Mouse (Mus musculus) liver, embryonic 15.5 days (tissue): Measurements from ENCODE around the gene Slx4. TPM values are rescaled to one million over a fixed set of nuclear protein-coding genes. Genes with fewer than 3 reads are reported as not detected.
A peak's percentile ranks its signal among the peaks of the same experiment; 100 is the strongest.

Experiments used
- ATAC-seq: fragments of 200-750 bp; cut with Nextera tagmentation; 2 replicates; pipeline ENCODE4 v1.8.0; 2017; ENCODE audit warnings: moderate number of reproducible peaks, mild to moderate bottlenecking, moderate library complexity; ENCODE audit not compliant: insufficient read depth
- H3K27ac ChIP-seq: fragments of 300-500 bp; sonication (generic); replicated peaks from 2 replicates; pipeline ENCODE4 v1.5.1; 2015; ENCODE audit warnings: mild to moderate bottlenecking, inconsistent platforms
- H3K27me3 ChIP-seq: fragments of 300-500 bp; sonication (generic); 2 replicates; pipeline ENCODE4 v1.6.1; 2015; ENCODE audit warnings: mild to moderate bottlenecking, inconsistent platforms
- H3K36me3 ChIP-seq: fragments of 300-500 bp; sonication (generic); replicated peaks from 2 replicates; pipeline ENCODE4 v1.6.1; 2015; ENCODE audit warnings: moderate library complexity, mild to moderate bottlenecking, inconsistent platforms
- H3K4me1 ChIP-seq: fragments of 300-500 bp; sonication (generic); replicated peaks from 2 replicates; pipeline ENCODE4 v1.6.1; 2015; ENCODE audit warnings: inconsistent platforms
- H3K4me2 ChIP-seq: fragments of 300-500 bp; sonication (generic); 2 replicates; pipeline ENCODE4 v1.6.1; 2015; ENCODE audit warnings: moderate library complexity, mild to moderate bottlenecking, inconsistent platforms
- H3K4me3 ChIP-seq: fragments of 300-500 bp; sonication (generic); replicated peaks from 2 replicates; pipeline ENCODE4 v1.5.1; 2015; ENCODE audit warnings: mild to moderate bottlenecking, inconsistent platforms
- H3K9ac ChIP-seq: fragments of 300-500 bp; sonication (generic); 2 replicates; pipeline ENCODE4 v1.6.1; 2015; ENCODE audit warnings: moderate library complexity, mild to moderate bottlenecking, inconsistent platforms
- H3K9me3 ChIP-seq: fragments of 300-500 bp; sonication (generic); replicated peaks from 2 replicates; pipeline ENCODE4 v1.6.1; 2016; ENCODE audit warnings: inconsistent platforms
- WGBS: fragments of 180-500 bp; shearing (Covaris S2); methylation state at CpG from one replicate; pipeline ENCODE4 v1.1.7; 2015; ENCODE audit warnings: mixed read lengths; ENCODE audit not compliant: insufficient replicate concordance; 5-methylcytosine and 5-hydroxymethylcytosine counted together
- polyA plus RNA-seq: library from polyadenylated mRNA; unstranded; fragments of >200 nt; fragmentation: Nextera tagmentation; extraction: Ambion mirVana; gene quantifications from 2 replicates; pipeline ENCODE4 v1.2.1, GENCODE M21; 2015

Slx4 gene
- 6.3 and 7.6 TPM in 2 replicates for polyA plus RNA-seq

DNA sequence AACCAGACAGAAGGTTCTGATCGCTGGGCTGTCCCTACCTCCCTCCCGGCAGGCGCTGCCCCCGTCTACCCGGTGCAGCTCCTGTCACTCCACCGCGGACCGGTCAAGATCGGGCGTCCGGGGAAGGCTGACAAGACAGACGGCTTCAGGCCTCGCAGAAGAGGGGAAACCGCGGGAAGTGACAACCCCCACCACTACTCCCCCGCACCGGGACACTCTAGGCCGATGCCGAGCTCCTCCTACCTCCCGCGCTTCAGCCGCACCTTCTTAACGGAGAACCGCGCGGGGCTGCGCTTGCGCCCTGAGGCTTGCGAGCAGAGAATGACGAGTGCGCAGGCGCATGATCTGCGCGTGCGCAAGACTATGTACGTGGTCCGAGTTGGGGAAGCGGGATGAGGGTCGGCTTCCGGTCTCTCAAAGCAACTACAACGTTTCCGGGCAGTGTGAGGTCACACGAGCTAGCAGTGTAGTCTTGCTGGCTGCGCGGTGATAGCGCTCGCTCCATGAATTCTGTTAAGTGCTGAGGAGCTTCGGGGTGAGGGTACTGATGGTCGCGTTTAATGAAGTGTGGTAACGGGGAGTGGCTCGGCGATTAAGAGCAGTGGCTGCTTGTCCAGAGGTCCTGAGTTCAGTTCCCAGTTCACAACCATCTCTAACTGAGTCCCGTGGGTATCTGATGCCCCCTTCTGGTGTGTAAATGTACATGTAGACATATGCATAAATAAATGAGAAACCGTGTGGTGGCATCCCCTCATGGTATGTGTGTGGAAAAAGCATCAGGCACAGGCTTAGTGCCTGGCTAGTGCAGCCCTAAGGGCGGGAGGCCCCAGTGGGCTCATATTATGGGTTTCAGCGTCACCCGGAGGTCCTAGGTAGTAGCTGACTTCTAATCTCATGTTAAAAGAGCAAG, at the start of gene Slx4:
Gene Slx4 (minus strand): TSS at position 282 of the 910 bp plus-strand sequence.
- H3K27ac ChIP-seq: peak within 1 kb of the TSS; percentile 88
- peak within 1 kb of the TSS; percentile 87 for H3K9ac ChIP-seq
- ATAC-seq: peak; percentile 94
- no peaks in the 10 kb centered on the region for H3K27me3 ChIP-seq
- peaks cover 27% of the 10 kb centered on the region for H3K36me3 ChIP-seq
- no peaks in the 10 kb centered on the region for H3K9me3 ChIP-seq
- peak within 1 kb of the TSS; percentile 84 for H3K4me3 ChIP-seq
- peak within 1 kb of the TSS; percentile 83 for H3K4me2 ChIP-seq
- 1% methylated on average over 58 of the region's 58 CpGs for WGBS
- peaks cover 31% of the 10 kb centered on the region for H3K4me1 ChIP-seq

DNA sequence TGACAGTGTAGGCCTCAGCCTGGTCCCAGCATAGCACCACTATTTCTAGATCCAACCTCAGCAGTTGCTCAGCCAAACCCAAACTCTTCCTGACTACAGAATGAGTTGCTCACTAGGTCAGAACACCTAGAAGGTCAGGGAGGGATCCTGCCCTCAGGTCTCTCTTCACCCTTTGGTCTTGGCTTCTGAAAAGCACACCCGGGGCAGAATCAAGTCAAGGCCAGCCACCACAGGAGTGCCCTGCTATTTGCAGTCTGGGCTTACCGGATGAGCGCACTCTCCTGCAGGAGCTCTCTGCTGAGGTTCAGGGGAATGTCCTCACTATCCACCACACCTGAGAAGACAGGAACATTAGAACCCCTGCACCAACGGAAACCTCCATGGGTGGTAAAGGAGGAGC, 49.0 kb upstream of the Slx4 start:
- WGBS: 88% methylated on average over 4 of the region's 4 CpGs
- no peaks in the 10 kb centered on the region for H3K9me3 ChIP-seq
- no peak overlapping the region for H3K9ac ChIP-seq
- no peak overlapping the region for H3K4me2 ChIP-seq
- no peak overlapping the region for H3K4me3 ChIP-seq
- no peak for ATAC-seq
- peaks cover 87% of the 10 kb centered on the region for H3K36me3 ChIP-seq
- H3K27ac ChIP-seq: no peak overlapping the region
- no peaks in the 10 kb centered on the region for H3K27me3 ChIP-seq
- H3K4me1 ChIP-seq: no peaks in the 10 kb centered on the region

GRCm38 (mm10) chr16:4045524-4045923, 42.0 kb upstream of the Slx4 start:
- no peak overlapping the region for H3K27ac ChIP-seq
- no peak overlapping the region for H3K4me2 ChIP-seq
- no peak overlapping the region for H3K4me3 ChIP-seq
- H3K9me3 ChIP-seq: no peaks in the 10 kb centered on the region
- no peaks in the 10 kb centered on the region for H3K27me3 ChIP-seq
- no peak for ATAC-seq
- WGBS: 79% methylated on average over 4 of the region's 4 CpGs
- no peak overlapping the region for H3K9ac ChIP-seq
- H3K4me1 ChIP-seq: no peaks in the 10 kb centered on the region
- H3K36me3 ChIP-seq: peaks cover 85% of the 10 kb centered on the region

- H3K9ac ChIP-seq: no peak overlapping the region
- H3K4me3 ChIP-seq: no peak overlapping the region
- no peak overlapping the region for H3K4me2 ChIP-seq
- WGBS: 88% methylated on average over 2 of the region's 2 CpGs
- no peaks in the 10 kb centered on the region for H3K9me3 ChIP-seq
- H3K27me3 ChIP-seq: no peaks in the 10 kb centered on the region
- H3K36me3 ChIP-seq: peaks cover 88% of the 10 kb centered on the region
- no peaks in the 10 kb centered on the region for H3K4me1 ChIP-seq
- ATAC-seq: no peak
- H3K27ac ChIP-seq: no peak overlapping the region
Observed at GRCm38 (mm10) chr16:4044093-4044492, 40.5 kb upstream of the Slx4 start.

DNA sequence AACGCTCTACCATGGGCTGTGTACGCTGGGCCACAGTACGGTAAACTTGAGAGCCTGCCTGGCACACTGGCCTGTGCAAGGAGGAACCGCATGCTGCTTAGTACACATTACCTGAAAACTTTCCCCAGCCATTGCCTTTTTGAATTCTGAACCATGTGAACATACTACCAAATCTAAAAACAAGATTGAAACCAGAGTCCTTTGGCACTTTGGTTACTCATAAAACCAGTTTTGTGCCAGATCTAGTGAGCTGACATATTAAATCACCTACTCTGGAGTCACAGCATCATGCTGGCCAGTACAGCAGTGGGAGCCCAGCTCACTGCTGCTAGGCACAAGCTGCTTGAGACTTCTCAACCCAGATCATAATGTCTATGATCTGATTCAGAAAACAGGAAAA, 38.1 kb upstream of the Slx4 start:
- ATAC-seq: no peak
- Histone ChIP-seq H3K9me3 (no peaks in the 10 kb centered on the region), H3K9ac (no peak overlapping the region), H3K4me3 (no peak overlapping the region), H3K36me3 (peaks cover 83% of the 10 kb centered on the region), H3K27ac (no peak overlapping the region), H3K4me1 (no peaks in the 10 kb centered on the region), H3K27me3 (no peaks in the 10 kb centered on the region), H3K4me2 (no peak overlapping the region)
- 86% methylated on average over 4 of the region's 4 CpGs for WGBS

DNA sequence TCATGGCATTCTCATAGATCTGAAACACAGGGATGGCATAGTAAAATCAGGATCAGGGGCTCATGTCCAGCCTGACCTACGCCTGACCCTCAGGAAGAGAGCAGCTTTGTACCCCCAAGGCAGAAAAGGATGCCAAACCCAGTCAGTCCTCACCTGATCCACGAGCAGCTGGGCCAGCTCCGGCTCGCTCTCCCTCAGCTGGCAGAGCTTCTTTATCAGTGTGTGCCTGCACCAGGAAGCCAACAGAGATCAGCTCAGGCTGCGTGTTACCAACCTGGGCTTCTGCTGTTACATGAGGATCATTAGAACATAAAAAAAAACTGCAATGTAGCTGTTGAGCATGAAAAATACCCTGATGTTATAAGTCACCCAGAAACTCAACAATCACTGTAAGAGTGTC, 36.6 kb upstream of the Slx4 start:
- Histone ChIP-seq H3K27me3 (no peaks in the 10 kb centered on the region), H3K4me2 (no peak overlapping the region), H3K27ac (no peak overlapping the region), H3K9ac (no peak overlapping the region), H3K9me3 (no peaks in the 10 kb centered on the region), H3K4me1 (no peaks in the 10 kb centered on the region), H3K36me3 (peaks cover 68% of the 10 kb centered on the region), H3K4me3 (no peak overlapping the region)
- no peak for ATAC-seq
- 72% methylated on average over 5 of the region's 5 CpGs for WGBS

GRCm38 (mm10) chr16:4037690-4038089, 34.1 kb upstream of the Slx4 start:
- H3K4me1 ChIP-seq: peaks cover 24% of the 10 kb centered on the region
- H3K4me2 ChIP-seq: no peak overlapping the region
- no peaks in the 10 kb centered on the region for H3K9me3 ChIP-seq
- H3K4me3 ChIP-seq: no peak overlapping the region
- H3K27ac ChIP-seq: no peak overlapping the region
- H3K27me3 ChIP-seq: no peaks in the 10 kb centered on the region
- WGBS: 80% methylated on average over 7 of the region's 7 CpGs
- no peak for ATAC-seq
- H3K9ac ChIP-seq: no peak overlapping the region
- peaks cover 47% of the 10 kb centered on the region for H3K36me3 ChIP-seq

GRCm38 (mm10) chr16:4036807-4037206, 33.2 kb upstream of the Slx4 start, which contains the start of gene Dnase1:
Dnase1 (plus strand) TSS chr16:4036942.
- WGBS: 66% methylated on average over 5 of the region's 5 CpGs

GRCm38 (mm10) chr16:4035575-4035974, 32.0 kb upstream of the Slx4 start:
- ATAC-seq: no peak
- 81% methylated on average over 2 of the region's 2 CpGs for WGBS

More at GRCm38 (mm10) chr16:4036807-4037206, 33.2 kb upstream of the Slx4 start, which contains the start of gene Dnase1:
- peaks cover 46% of the 10 kb centered on the region for H3K36me3 ChIP-seq
- no peak within 1 kb of the TSS for H3K4me2 ChIP-seq
- H3K9me3 ChIP-seq: no peaks in the 10 kb centered on the region
- H3K27me3 ChIP-seq: no peaks in the 10 kb centered on the region
- H3K27ac ChIP-seq: no peak within 1 kb of the TSS
- H3K4me1 ChIP-seq: peaks cover 32% of the 10 kb centered on the region
- no peak within 1 kb of the TSS for H3K9ac ChIP-seq
- no peak within 1 kb of the TSS for H3K4me3 ChIP-seq
- no peak for ATAC-seq

GRCm38 (mm10) chr16:4034476-4034875, 30.9 kb upstream of the Slx4 start:
- Histone ChIP-seq H3K9me3 (no peaks in the 10 kb centered on the region), H3K4me1 (peaks cover 40% of the 10 kb centered on the region), H3K4me2 (no peak overlapping the region), H3K4me3 (no peak overlapping the region), H3K27me3 (no peaks in the 10 kb centered on the region), H3K27ac (no peak overlapping the region), H3K36me3 (peaks cover 24% of the 10 kb centered on the region), H3K9ac (no peak overlapping the region)
- ATAC-seq: no peak
- WGBS: 72% methylated on average over 3 of the region's 3 CpGs

More at GRCm38 (mm10) chr16:4035575-4035974, 32.0 kb upstream of the Slx4 start:
- H3K27me3 ChIP-seq: no peaks in the 10 kb centered on the region
- no peak overlapping the region for H3K27ac ChIP-seq
- no peak overlapping the region for H3K4me3 ChIP-seq
- H3K36me3 ChIP-seq: peaks cover 35% of the 10 kb centered on the region
- no peak overlapping the region for H3K9ac ChIP-seq
- no peaks in the 10 kb centered on the region for H3K9me3 ChIP-seq
- no peak overlapping the region for H3K4me2 ChIP-seq
- peaks cover 32% of the 10 kb centered on the region for H3K4me1 ChIP-seq

DNA sequence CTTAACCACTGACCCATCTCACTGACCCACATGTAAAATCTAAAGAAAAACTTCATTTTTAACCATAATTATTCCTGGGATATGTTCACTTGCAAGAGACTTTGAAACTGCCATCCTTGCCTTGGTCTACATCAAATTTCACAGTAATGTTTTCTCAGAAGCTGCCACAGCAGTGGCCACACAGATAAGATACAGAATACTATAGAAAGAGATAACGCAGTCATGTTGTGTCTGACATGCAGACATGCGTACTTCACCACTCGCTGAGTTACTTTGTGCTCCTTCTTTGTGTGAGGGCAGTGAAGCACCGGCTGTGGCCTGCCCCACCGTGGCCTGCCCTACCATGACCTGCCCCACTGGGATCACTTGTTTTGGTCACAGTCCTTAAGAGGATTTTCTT, 30.4 kb upstream of the Slx4 start:
- peak; percentile 53 for ATAC-seq
- WGBS: 19% methylated on average over 5 of the region's 5 CpGs

More for the DNA sequence above, 30.4 kb upstream of the Slx4 start:
- H3K9me3 ChIP-seq: no peaks in the 10 kb centered on the region
- H3K36me3 ChIP-seq: peaks cover 19% of the 10 kb centered on the region
- H3K4me3 ChIP-seq: no peak overlapping the region
- H3K27ac ChIP-seq: 0 out of 2 replicates have a peak overlapping the region, but pooled peaks have one; percentile 19
- no peaks in the 10 kb centered on the region for H3K27me3 ChIP-seq
- no peak overlapping the region for H3K9ac ChIP-seq
- H3K4me1 ChIP-seq: peaks cover 42% of the 10 kb centered on the region
- peak overlapping the region; percentile 23 for H3K4me2 ChIP-seq
